Mouse (Mus musculus) adrenal gland, adult 18-20 months (tissue): ENCODE measurements around the gene Pex11g. TPM values are rescaled to one million over a fixed set of nuclear protein-coding genes. Genes with fewer than 3 reads are reported as not detected.
A peak's percentile ranks its signal among the peaks of the same experiment; 100 is the strongest.

ENCODE experiments used
- DNase-seq, 2 experiments: peaks; one replicate each; pipeline ENCODE4 v3.0.0; 2021 to 2022; ENCODE audit warnings: low spot score in 2 of 2
- total RNA-seq, 2 experiments: library from RNA; stranded (reverse); gene quantifications; 1 replicate in 1 of 2; 2 replicates in 1 of 2; pipeline ENCODE4 v1.2.3; 2021

Gene Pex11g
- total RNA-seq, 2 experiments from 2014 or later: 5.9 to 9.8 TPM

GRCm38 (mm10) chr8:3482240-3482740 is 14.8 kb upstream of the Pex11g start:
- no peak for DNase-seq

DNA sequence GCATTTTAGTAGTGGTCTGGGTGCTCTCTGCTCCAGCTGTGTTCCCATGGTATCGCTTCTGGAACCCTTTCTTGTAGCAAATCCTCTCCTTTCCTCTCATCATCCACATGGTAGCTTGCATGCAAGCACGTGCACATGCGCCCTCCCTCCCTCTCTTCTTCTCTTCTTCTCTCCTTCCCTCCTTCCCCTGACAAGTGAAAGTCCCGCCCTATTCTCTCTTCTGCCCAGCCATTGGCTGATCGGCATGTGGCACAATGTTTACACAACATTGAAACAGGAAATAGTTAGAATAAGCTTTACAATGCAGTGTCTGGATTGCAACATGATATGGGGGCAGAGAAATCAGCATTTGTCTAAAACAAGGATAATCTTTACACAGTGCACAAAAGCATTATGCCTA is 14.1 kb upstream of the Pex11g start:
- DNase-seq: no peak

DNA sequence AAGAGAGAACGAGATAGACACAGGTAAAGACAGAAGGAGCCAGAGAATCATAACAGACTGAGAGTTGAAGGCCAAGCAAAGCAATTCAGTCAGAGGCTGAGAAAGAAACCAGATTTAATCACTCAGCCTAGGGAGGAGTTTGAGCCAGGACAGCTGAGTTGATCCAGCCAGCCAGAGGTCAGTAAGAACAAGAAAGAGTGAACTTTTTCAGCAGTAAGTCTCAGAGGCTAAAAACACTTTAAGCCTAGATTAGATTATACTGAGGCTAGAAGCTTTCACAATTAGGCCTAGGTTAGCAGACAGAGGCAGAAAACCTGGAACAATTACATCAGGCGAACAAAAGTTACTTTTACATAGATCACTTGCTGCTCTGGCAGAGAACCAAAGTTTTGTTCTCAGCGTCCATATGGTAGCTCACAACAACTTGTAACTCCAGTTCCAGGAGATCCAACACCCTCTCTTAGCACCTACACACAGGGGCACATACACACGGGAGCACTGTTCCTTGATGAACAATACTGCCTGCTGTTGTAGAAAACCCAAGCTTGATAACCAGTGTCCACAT is 12.8 kb upstream of the Pex11g start:
- DNase-seq: no peak

DNA sequence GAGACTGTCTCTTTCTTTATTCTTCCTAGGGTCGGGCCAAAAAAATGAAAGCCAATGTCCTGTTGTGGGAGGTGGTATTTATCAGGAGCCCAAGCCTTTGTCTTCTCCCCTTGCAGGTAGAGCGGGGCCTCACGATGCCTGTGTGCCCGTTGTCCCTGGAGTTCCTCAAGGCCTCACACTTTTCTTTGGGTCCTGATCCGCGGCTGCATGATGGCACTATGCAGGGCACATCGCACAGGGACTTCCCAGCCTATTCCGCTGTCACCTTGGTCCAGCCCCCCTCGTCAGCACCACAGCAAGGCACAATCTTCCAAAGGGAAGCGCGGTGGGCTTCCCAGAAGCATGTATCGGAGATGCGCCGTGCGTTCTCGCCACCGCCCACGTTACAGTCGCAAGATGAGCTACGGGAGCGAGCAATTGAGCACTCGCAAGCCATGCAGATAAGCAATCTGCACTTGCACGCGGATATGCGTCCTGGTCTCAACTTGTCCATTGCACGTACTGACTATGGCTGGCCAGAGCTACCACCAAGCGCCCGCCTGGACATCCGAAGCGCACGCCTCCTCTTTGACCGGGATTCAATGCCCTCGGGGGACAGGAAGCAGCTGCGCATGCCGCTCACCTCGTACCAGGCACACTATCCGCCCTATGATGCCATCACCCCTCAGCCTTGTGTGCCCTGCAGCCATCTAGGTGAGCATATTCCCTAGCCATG is 8.4 kb upstream of the Pex11g start:
- no peak for DNase-seq

- no peak for DNase-seq
Measured at GRCm38 (mm10) chr8:3470562-3470961, 3.1 kb upstream of the Pex11g start, which contains the start of gene Tex45. Tex45 (plus strand) TSS chr8:3470862.

- no peak for DNase-seq
Measured at GRCm38 (mm10) chr8:3468838-3469237, 1.4 kb upstream of the Pex11g start.

DNA sequence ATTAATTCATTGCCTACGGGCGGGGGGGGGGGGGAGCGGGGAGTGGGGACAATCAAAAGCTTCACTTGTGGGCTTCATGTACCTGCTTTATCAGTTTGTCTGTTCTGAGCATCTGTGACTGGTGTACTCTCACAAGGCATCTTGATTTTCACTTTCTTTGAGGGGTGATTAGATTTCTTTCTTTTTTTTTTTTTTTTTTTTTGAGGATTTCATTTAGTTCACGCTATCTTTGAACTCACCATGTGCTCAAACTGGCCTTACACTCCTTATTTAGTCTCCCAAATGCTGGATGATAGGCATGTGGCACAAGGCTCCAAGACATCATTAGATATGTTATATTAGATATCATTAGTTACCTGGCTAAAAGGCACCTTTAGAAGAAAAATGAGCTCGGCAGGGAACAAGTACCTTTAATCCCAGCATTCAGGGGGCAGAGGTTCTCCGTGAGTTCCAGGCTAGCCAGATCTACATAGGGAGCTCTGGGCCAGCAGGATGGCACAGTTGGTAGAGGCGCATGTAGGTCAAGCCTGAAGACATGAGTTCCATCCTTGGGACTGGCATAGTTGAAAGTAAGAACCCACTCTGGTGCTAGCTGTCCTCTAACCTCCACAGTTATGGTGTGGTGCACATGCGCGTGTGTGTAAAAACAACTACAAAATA is 536 bp upstream of the Pex11g start:
- DNase-seq: no peak

- DNase-seq: no peak
Measured at GRCm38 (mm10) chr8:3464309-3464708, 3.2 kb downstream of the Pex11g start.

DNA sequence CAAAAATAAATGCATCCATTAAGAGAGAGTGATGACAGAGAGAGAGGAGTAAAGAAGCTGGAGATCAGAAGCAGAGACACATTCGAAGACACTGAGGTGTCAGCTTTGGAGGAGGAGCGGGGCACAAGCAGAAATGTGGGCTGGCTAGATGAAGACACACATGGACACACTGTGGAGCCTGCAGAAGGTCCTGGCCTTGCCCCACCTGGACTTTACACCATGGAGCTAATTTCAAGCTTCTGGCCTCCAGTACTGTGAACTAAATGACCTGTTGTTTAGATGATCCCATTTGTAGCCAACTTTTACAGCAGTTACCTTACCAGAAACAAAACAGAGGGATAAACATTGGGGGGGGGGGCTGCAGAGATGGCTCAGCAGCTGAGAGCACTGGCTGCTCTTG is 4.2 kb downstream of the Pex11g start:
- DNase-seq: no peak

GRCm38 (mm10) chr8:3451992-3452391 is 15.5 kb downstream of the Pex11g start:
- no peak for DNase-seq

DNA sequence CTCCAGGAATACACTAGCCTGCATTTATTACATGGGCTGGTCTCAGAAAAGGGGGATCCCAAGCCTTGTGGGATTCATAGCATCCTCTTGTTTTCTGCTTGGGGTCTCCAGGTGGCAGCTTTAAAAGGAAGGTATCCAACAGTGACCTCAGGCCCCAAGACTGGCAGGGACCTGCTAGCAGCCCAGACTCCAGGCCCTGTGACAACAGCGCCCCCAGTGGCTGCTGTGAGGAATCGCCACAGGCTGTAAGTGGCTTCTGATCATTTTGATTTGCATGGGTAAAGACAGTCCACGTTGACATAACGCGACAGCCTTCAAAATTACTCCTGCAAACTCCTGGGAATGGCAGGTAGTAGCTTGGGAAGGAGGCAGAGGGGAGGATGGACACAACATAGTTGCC is 16.8 kb downstream of the Pex11g start:
- DNase-seq: peak; percentile 61 to 69

GRCm38 (mm10) chr8:3449226-3449625 is 18.3 kb downstream of the Pex11g start:
- DNase-seq: no peak

DNA sequence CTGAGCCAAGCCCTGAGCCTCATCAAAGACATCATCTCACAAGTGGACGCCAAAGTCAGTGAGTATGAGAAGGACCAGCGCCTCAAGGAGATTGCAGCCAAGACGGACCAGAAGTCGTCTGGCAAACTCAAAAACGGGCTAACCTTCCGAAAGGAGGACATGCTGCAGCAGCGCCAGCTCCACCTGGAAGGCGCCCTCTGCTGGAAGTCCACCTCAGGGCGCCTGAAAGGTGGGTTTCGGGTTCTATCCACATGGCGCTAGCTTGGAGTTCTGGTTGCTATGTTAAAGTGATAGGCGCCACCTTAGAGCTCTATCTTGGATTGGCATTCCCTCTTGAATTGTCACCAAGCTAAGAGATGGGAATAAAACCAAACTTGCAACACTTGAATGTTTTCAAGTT is 28.0 kb downstream of the Pex11g start:
- DNase-seq: no peak

- no peak for DNase-seq
Measured at GRCm38 (mm10) chr8:3436492-3436891, 31.0 kb downstream of the Pex11g start.

DNA sequence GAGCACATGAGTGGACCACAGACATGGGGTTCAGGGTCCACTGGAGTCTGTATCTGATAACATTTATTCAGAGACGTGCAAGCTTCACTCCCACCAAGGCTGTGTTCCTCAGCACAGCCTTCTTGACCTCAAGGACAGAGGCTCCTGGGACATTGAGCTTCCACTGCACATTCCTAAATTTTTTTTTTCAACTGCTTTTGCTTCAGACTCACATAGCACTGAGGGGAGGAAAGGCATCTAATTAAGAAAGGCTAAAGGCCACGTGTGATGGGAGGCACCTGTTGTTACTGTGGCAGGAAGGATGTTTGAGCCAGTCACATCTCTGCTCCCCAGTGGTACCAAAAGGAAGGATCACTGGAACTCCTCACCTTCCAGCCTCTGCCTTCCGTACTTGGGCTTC is 36.4 kb downstream of the Pex11g start:
- no peak for DNase-seq

- peak; percentile 46 to 50 for DNase-seq
Measured at GRCm38 (mm10) chr8:3429966-3430365, 37.5 kb downstream of the Pex11g start.

GRCm38 (mm10) chr8:3428426-3428825 is 39.1 kb downstream of the Pex11g start:
- DNase-seq: no peak

DNA sequence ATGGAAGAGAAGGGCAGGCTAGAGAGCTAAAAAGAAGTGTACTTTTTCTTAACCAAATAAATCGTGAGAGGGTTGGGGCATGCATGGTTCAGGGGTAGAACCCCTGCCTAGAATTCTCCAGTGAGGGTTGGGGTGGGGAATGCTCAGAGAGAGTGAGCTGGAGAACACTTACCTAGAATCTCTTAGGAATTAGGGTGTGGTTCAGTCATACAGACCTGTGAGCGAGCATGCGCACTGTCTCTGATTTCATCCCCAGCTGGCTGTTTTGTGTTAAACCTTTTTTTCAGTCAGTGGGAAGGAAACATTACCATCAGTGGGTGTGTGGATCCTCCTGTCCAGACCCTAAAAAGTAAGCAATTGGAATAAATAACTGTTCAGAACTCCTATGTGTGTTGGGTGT is 41.3 kb downstream of the Pex11g start:
- DNase-seq: no peak

GRCm38 (mm10) chr8:3425217-3425616 is 42.3 kb downstream of the Pex11g start:
- DNase-seq: no peak

DNA sequence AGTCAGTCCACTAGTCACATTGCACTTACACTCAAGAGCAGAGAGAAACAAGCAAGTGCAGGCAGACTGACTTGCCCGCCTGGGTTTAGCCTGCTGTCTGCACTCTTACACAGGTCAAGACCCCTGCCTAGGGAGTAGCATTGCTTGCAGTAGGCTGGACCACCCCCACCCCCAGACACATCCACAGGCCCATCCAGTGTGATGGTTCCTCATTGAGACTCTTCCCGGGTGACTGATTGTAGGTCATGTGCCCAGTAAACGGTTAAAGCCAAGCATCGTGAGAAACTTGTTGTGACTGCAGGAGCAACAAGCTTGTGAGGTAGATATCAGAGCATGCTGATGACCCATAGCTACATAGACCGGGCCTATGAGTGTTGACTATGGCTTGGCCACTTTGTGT is 46.0 kb downstream of the Pex11g start:
- DNase-seq: no peak

- DNase-seq: no peak
Measured at GRCm38 (mm10) chr8:3420105-3420706, 47.3 kb downstream of the Pex11g start.

DNA sequence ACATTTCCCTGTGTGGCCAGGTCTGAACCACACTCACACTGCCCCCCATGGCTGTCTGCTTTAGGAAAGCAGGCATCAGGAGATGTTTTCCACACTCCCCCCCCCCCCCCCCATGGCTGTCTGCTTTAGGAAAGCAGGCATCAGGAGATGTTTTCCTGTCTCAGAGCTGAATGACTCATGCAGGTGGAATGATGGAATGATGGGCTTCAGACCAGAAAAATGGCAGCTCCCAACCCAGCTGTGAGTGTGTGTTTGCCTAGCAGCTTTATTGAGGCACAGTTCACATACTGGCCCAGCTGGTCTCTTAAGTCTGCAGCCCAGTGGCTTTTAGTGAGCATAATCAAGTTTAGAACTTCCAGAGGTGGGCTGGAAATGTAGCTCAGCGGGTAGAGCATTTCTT is 49.4 kb downstream of the Pex11g start:
- no peak for DNase-seq
